16 mouse cellular contexts compared by ENCODE assay signal in genomic region chr8:107253121-107253520, GRCm38 (mm10). TPM values are rescaled to one million over a fixed set of nuclear protein-coding genes. Genes with fewer than 3 reads are reported as not detected.
DNase-seq lines count a peak whose midpoint lies in the region; ATAC-seq lines count a peak whose summit lies in the region.
"Had no signal": no experiment of that assay in that cellular context is flagged by ENCODE, and none has a peak within 500 bp of the region (broad histone marks: within the 10 kb centered on the region; RNA-seq: fewer than 3 reads in every experiment).

No protein-coding gene starts in this region.

- H3K27me3 ChIP-seq in heart, embryonic 10.5 days (ENCODE audit: insufficient read depth, poor library complexity, severe bottlenecking), result no peaks in the 10 kb centered on the region
- no peaks in the 10 kb centered on the region for H3K27me3 ChIP-seq in forebrain, embryonic 13.5 days
- H3K27me3 ChIP-seq: limb, embryonic 12.5 days; liver, embryonic 15.5 days had no signal

- no peaks in the 10 kb centered on the region for H3K36me3 ChIP-seq in heart, embryonic 10.5 days
- H3K36me3 ChIP-seq in forebrain, embryonic 13.5 days (ENCODE audit: poor library complexity, severe bottlenecking), result no peaks in the 10 kb centered on the region
- H3K36me3 ChIP-seq: embryonic facial prominence, embryonic 10.5 days; limb, embryonic 12.5 days; liver, embryonic 15.5 days had no signal

- intact Hi-C loops in left cerebral cortex, postnatal 14 days (cut with DNase I), result no loop called here

- peaks cover 16% of the 10 kb centered on the region for H3K4me1 ChIP-seq in heart, embryonic 10.5 days
- no peaks in the 10 kb centered on the region for H3K4me1 ChIP-seq in forebrain, embryonic 13.5 days
- H3K4me1 ChIP-seq: liver, embryonic 15.5 days had no signal

- ATAC-seq in forebrain, embryonic 13.5 days, result no peak

- no peak overlapping the region for H3K4me2 ChIP-seq in forebrain, embryonic 13.5 days
- H3K4me2 ChIP-seq: limb, embryonic 12.5 days; liver, embryonic 15.5 days; midbrain, embryonic 11.5 days had no signal

- H3K27ac ChIP-seq in heart, embryonic 10.5 days, result no peak overlapping the region
- H3K27ac ChIP-seq in forebrain, embryonic 13.5 days, result no peak overlapping the region
- H3K27ac ChIP-seq: embryonic facial prominence, embryonic 10.5 days; left cerebral cortex, adult 2 months; limb, embryonic 12.5 days; liver, embryonic 15.5 days had no signal

- WGBS in heart, embryonic 10.5 days, result 63% methylated on average over 6 of the region's 6 CpGs
- 30% methylated on average over 6 of the region's 6 CpGs for WGBS in large intestine, adult 2 months
- 85% methylated on average over 6 of the region's 6 CpGs for WGBS in forebrain, embryonic 13.5 days

- no peak overlapping the region for H3K4me3 ChIP-seq in heart, embryonic 10.5 days
- H3K4me3 ChIP-seq in forebrain, embryonic 13.5 days, result no peak overlapping the region
- H3K4me3 ChIP-seq: embryonic facial prominence, embryonic 10.5 days; left cerebral cortex, adult 2 months; limb, embryonic 12.5 days; liver, embryonic 15.5 days had no signal

- H3K9ac ChIP-seq in forebrain, embryonic 13.5 days, result no peak overlapping the region
- H3K9ac ChIP-seq: limb, embryonic 12.5 days; liver, embryonic 15.5 days had no signal

- peak; percentile 11 for DNase-seq in heart, postnatal 4 days
- no peak for DNase-seq in heart, embryonic 10.5 days (ENCODE audit: low spot score)
- DNase-seq in 3T3-L1 (ENCODE audit: low read depth, low spot score) (peak; percentile 21), MN1 (ENCODE audit: low spot score) (no peak)
- peak; percentile 2 for DNase-seq in T-cell, adult 2 months (ENCODE audit: low spot score)
- DNase-seq in large intestine, adult 2 months (ENCODE audit: low read depth, low spot score), result peak; percentile 64
- DNase-seq in left cerebral cortex, postnatal 14 days (ENCODE audit: low spot score in 2 of 2), result no peak
- DNase-seq: cerebellum, postnatal 10 days; lung, postnatal 36 days; retina, postnatal 1 day had no signal

- H3K9me3 ChIP-seq in heart, embryonic 10.5 days, result no peaks in the 10 kb centered on the region
- H3K9me3 ChIP-seq in forebrain, embryonic 13.5 days (replicated peaks), result no peaks in the 10 kb centered on the region
- H3K9me3 ChIP-seq: embryonic facial prominence, embryonic 10.5 days; limb, embryonic 12.5 days; liver, embryonic 15.5 days had no signal

RNA-seq across cellular contexts. Expression of gene Nfat5, which starts 40.1 kb away (rescaled TPM):
- total RNA-seq in heart, postnatal 4 days (2021), result 10 to 100 TPM; 46.5 to 49.4 TPM
- 9.6 and 11.2 TPM in 2 replicates for polyA plus RNA-seq in heart, embryonic 10.5 days (2016; fragmentation: Nextera tagmentation; extraction: Ambion mirVana)
- 5.8 and 13.8 TPM in 2 replicates for polyA plus RNA-seq in large intestine, adult 2 months (2012; rRNA removed)
- total RNA-seq in left cerebral cortex, postnatal 14 days (2021), result 10 to 100 TPM; 35.6 to 45.5 TPM
- polyA plus RNA-seq in forebrain, embryonic 13.5 days (2015; fragmentation: Nextera tagmentation; extraction: Ambion mirVana), result 9.9 and 10.2 TPM in 2 replicates

Comparison
In these comparisons a context has a peak if more than half of its experiments do, and no peak if none do; other contexts are left out.
1. DNase-seq: peak in heart, postnatal 4 days (single experiment), 3T3-L1 (single experiment), T-cell, adult 2 months (single experiment) and large intestine, adult 2 months (single experiment); none in heart, embryonic 10.5 days (single experiment), left cerebral cortex, postnatal 14 days (0 of 2) and MN1 (single experiment).